Mouse (Mus musculus) midbrain, embryonic 15.5 days (tissue): Measurements from ENCODE around the gene Rpa1. TPM values are rescaled to one million over a fixed set of nuclear protein-coding genes. Genes with fewer than 3 reads are reported as not detected.

Experiments
- ATAC-seq: fragments of 200-750 bp; cut with Nextera tagmentation; replicated peaks from 2 replicates; pipeline ENCODE4 v1.8.0; 2017; ENCODE audit warnings: moderate TSS enrichment
- H3K27ac ChIP-seq: fragments of 300-500 bp; sonication (generic); 2 replicates; pipeline ENCODE4 v1.5.1; 2015; ENCODE audit warnings: mild to moderate bottlenecking, inconsistent platforms
- H3K27me3 ChIP-seq: fragments of 300-500 bp; sonication (generic); replicated peaks from 2 replicates; pipeline ENCODE4 v1.6.1; 2015; ENCODE audit warnings: inconsistent platforms
- H3K36me3 ChIP-seq: fragments of 300-500 bp; sonication (generic); replicated peaks from 2 replicates; pipeline ENCODE4 v1.6.1; 2015; ENCODE audit warnings: inconsistent platforms
- H3K4me1 ChIP-seq: fragments of 300-500 bp; sonication (generic); 2 replicates; pipeline ENCODE4 v1.6.1; 2015; ENCODE audit warnings: inconsistent platforms
- H3K4me2 ChIP-seq: fragments of 300-500 bp; sonication (generic); 2 replicates; pipeline ENCODE4 v1.6.1; 2015; ENCODE audit warnings: inconsistent platforms, mild to moderate bottlenecking, moderate library complexity
- H3K4me3 ChIP-seq: fragments of 300-500 bp; sonication (generic); 2 replicates; pipeline ENCODE4 v1.5.1; 2015; ENCODE audit warnings: mild to moderate bottlenecking, inconsistent platforms
- H3K9ac ChIP-seq: fragments of 300-500 bp; sonication (generic); 2 replicates; pipeline ENCODE4 v1.6.1; 2015; ENCODE audit warnings: mild to moderate bottlenecking, inconsistent platforms
- H3K9me3 ChIP-seq: fragments of 300-500 bp; sonication (generic); 2 replicates; pipeline ENCODE4 v1.6.1; 2016; ENCODE audit warnings: inconsistent platforms
- WGBS: fragments of 180-500 bp; shearing (Covaris S2); methylation state at CpG from one replicate; pipeline ENCODE4 v1.1.7; 2015; ENCODE audit warnings: mixed read lengths; 5-methylcytosine and 5-hydroxymethylcytosine counted together
- microRNA-seq: library from miRNA; unstranded; fragments of <30 nt; microRNA quantifications from one replicate; pipeline ENCODE4, GENCODE M21; 2016
- polyA plus RNA-seq: library from polyadenylated mRNA; unstranded; fragments of >200 nt; fragmentation: Nextera tagmentation; extraction: Ambion mirVana; gene quantifications from 2 replicates; pipeline ENCODE4 v1.2.1, GENCODE M21; 2015

Rpa1 gene
- polyA plus RNA-seq, 1 experiment from 2014 or later = 49.6 TPM

DNA sequence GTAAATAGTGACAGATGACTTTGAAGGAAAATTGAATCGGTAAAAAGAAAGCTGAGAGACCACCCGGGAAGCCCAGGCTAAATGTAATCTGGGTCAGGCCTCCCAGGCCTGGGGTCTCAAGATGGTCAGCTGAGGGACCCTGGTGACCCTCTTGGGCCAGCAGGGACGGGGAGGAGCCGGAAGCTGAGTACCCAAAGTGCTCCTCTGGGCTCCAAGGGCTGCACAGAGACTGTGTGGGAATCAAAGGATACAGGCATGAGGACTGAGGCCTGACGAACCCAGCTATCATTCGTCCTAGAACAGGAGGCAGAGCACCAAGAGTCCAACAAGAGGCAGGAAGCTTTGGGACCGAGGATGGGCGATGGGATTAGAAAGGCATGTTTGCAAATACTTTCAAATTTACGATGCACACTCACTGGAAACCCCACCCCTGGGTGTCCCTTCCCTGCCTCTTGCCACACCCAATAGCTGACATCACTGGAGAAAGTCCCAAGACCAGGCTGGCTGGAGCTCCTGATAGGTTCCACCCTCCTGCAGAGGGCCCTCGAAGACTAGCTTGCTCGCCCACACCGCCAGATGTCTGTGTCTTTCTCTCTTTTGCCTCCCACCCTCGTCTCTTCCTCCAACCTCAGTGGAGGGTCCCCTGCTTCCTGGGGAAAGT, 93.7 kb downstream of the Rpa1 start:
- Histone ChIP-seq H3K27me3 (no peaks in the 10 kb centered on the region), H3K9me3 (no peaks in the 10 kb centered on the region), H3K27ac (no peak overlapping the region), H3K4me3 (no peak overlapping the region), H3K4me1 (peaks cover 4% of the 10 kb centered on the region; the same call in 1 of the 2 replicates), H3K36me3 (no peaks in the 10 kb centered on the region), H3K9ac (no peak overlapping the region), H3K4me2 (no peak overlapping the region)
- 70% methylated on average over 13 of the region's 13 CpGs for WGBS
- ATAC-seq = no peak

DNA sequence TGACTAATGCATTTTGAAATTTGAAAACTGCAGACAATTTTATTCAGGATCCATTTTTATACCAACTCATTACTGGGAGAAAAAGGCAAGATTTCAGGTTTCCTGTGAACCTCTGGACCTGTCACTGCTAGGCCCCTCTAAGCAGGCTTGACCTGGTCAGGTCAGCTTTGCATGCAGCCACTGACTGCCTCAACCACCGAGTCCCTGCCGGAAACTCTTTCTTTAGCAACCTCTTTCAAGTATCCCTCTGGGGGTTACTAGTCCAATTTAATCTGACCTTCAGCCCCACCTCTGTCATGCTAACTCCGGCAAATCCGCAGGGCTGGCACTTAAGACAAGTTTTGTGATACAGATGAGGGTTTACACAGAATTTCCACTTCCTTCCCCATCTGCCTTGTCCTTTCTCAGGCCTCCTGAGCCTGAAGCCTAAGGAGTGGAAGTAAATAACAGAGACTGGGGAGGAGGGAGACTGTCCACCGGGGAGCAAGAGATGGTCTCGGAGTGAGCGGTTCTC, 96.5 kb downstream of the Rpa1 start:
- no peaks in the 10 kb centered on the region for H3K9me3 ChIP-seq
- no peaks in the 10 kb centered on the region for H3K27me3 ChIP-seq
- H3K9ac ChIP-seq = no peak overlapping the region
- H3K4me3 ChIP-seq = no peak overlapping the region
- WGBS = 39% methylated on average over 7 of the region's 7 CpGs
- ATAC-seq = no peak
- H3K4me1 ChIP-seq = peaks cover 14% of the 10 kb centered on the region
- no peak overlapping the region for H3K27ac ChIP-seq
- H3K36me3 ChIP-seq = no peaks in the 10 kb centered on the region
- no peak overlapping the region for H3K4me2 ChIP-seq

DNA sequence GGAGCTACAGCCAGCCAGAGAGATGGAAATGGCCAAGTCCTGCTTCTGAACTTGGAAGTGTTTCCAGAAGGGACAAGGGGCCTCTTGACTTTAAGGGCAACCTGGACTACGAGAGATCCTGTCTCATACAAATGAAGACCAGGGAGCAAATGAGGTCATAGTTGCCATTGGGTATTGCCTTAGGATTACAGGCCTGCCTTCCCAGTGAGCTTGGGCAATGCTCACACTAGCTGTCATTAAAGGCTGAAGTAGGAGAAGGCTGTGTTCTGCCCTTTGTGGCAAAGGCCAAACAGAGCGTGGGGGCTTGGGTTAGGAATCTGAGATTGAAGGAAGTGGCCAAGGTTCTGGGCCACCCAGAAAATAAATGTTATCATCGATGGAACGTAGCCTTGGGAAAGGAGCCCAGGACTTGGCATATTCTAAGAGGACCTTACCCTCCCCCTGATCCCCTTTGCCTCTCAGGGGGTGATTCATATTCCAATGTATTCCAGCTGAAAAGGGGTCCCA, 97.1 kb downstream of the Rpa1 start:
- Histone ChIP-seq H3K27me3 (no peaks in the 10 kb centered on the region), H3K9ac (no peak overlapping the region), H3K4me3 (no peak overlapping the region), H3K4me1 (peaks cover 15% of the 10 kb centered on the region), H3K27ac (no peak overlapping the region), H3K9me3 (no peaks in the 10 kb centered on the region), H3K36me3 (no peaks in the 10 kb centered on the region), H3K4me2 (no peak overlapping the region)
- no peak for ATAC-seq
- WGBS = 79% methylated on average over 4 of the region's 4 CpGs

DNA sequence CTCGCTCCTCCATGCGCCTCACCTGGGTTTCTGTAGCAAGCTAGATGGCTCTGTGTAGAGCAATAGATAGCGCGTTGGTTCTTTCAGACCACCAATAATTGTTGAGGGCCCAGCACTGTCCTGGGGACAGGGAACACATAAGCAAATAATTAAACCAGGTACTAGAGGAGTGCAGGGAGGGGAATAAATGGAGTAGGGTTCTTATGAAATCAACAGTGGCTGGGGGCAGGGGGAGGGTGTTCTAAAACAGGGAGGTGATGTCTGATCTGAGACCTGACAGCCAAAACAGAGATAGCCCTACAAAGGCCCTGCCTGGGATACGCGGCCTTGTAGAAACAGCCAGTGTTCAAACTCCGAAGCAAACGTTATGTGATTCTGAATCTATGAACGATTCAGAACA, 98.5 kb downstream of the Rpa1 start:
- H3K4me2 ChIP-seq = no peak overlapping the region
- ATAC-seq = no peak
- no peaks in the 10 kb centered on the region for H3K9me3 ChIP-seq
- H3K4me3 ChIP-seq = no peak overlapping the region
- no peaks in the 10 kb centered on the region for H3K36me3 ChIP-seq
- H3K27me3 ChIP-seq = no peaks in the 10 kb centered on the region
- peaks cover 27% of the 10 kb centered on the region for H3K4me1 ChIP-seq
- 73% methylated on average over 9 of the region's 9 CpGs for WGBS
- H3K27ac ChIP-seq = 0 out of 2 replicates have a peak overlapping the region, but pooled peaks have one; percentile 32
- no peak overlapping the region for H3K9ac ChIP-seq

Small RNA genes lying within 50 kb of the gene (microRNA-seq; reads per million reads assigned to microRNA genes)
- gene Gm47300 = not detected

Other genes with a start within 250 kb of the Rpa1 start
- gene Hic1, start 178.8 kb downstream of the Rpa1 start, polyA plus RNA-seq = 2.8 and 3.2 TPM in 2 replicates
- 15.4 and 18.3 TPM in 2 replicates for gene Ovca2, start 169.5 kb downstream of the Rpa1 start, polyA plus RNA-seq
- 13.1 and 14.0 TPM in 2 replicates for gene Dph1, start 157.1 kb downstream of the Rpa1 start, polyA plus RNA-seq
- gene Rtn4rl1, start 154.5 kb downstream of the Rpa1 start, polyA plus RNA-seq = 15.7 and 18.3 TPM in 2 replicates
- gene Smyd4, start 109 bp upstream of the Rpa1 start, polyA plus RNA-seq = 16.8 and 17.2 TPM in 2 replicates
- 29.8 and 42.7 TPM in 2 replicates for gene Serpinf1, start 74.4 kb upstream of the Rpa1 start, polyA plus RNA-seq
- 0.37 TPM in 1 of 2 replicates, not detected in the other for gene Serpinf2, start 91.3 kb upstream of the Rpa1 start, polyA plus RNA-seq
- 8.4 and 8.7 TPM in 2 replicates for gene Wdr81, start 106.4 kb upstream of the Rpa1 start, polyA plus RNA-seq
- gene Tlcd2, start 113.4 kb upstream of the Rpa1 start, polyA plus RNA-seq = 2.2 and 2.8 TPM in 2 replicates
- 54.8 and 56.4 TPM in 2 replicates for gene Prpf8, start 138.5 kb upstream of the Rpa1 start, polyA plus RNA-seq
- 1.9 and 2.0 TPM in 2 replicates for gene Rilp, start 161.8 kb upstream of the Rpa1 start, polyA plus RNA-seq
- gene Scarf1, start 165.2 kb upstream of the Rpa1 start, polyA plus RNA-seq = 4.6 and 5.2 TPM in 2 replicates
- 17.7 and 20.2 TPM in 2 replicates for gene Slc43a2, start 183.4 kb upstream of the Rpa1 start, polyA plus RNA-seq
- gene Pitpna, start 239.8 kb upstream of the Rpa1 start, polyA plus RNA-seq = 103 and 116 TPM in 2 replicates